Mouse (Mus musculus) CH12.LX (cell line): ENCODE data around the gene Tbc1d22a.

ENCODE experiments used
- CTCF ChIP-seq, 2 experiments: IDR thresholded peaks in 1 of 2; conservative IDR thresholded peaks in 1 of 2; 2 replicates each; pipeline ENCODE4 v1.5.1; 2011 to 2012; ENCODE audit warnings: low read depth in 2 of 2, low read length in 2 of 2, improper control_type of control experiment in 1 of 2, inconsistent platforms in 1 of 2, mild to moderate bottlenecking in 1 of 2, moderate library complexity in 1 of 2
- EP300 ChIP-seq: IDR thresholded peaks from 2 replicates; pipeline ENCODE4 v1.6.1; 2011; ENCODE audit warnings: low read length, improper control_type of control experiment
- MAZ ChIP-seq: IDR thresholded peaks from 2 replicates; pipeline ENCODE4 v1.6.1; 2012; ENCODE audit warnings: low read depth, mild to moderate bottlenecking, inconsistent platforms, low read length, improper control_type of control experiment, moderate library complexity
- POLR2A ChIP-seq: IDR thresholded peaks from 2 replicates; pipeline ENCODE4 v1.6.1; 2011; ENCODE audit warnings: low read depth, mild to moderate bottlenecking, improper control_type of control experiment, low read length
- TCF12 ChIP-seq: IDR thresholded peaks from 2 replicates; pipeline ENCODE4 v1.6.1; 2014; ENCODE audit warnings: low read depth, mild to moderate bottlenecking, inconsistent platforms, low read length, improper control_type of control experiment
- USF1 ChIP-seq: IDR thresholded peaks from 2 replicates; pipeline ENCODE4 v1.6.1; 2014; ENCODE audit warnings: low read depth, mild to moderate bottlenecking, inconsistent platforms, low read length, improper control_type of control experiment

- TF ChIP-seq USF1 (no peak), POLR2A (no peak), MAZ (no peak), CTCF (conservative IDR thresholded peaks at IDR 0.05 in 1 of 2, IDR thresholded peaks at IDR 0.05 in 1 of 2; ENCODE audit: low read depth in 2 of 2, low read length in 2 of 2) (peak in 1 of 2 experiments; percentile 4; a peak in 1 of 4 replicates), EP300 (no peak), TCF12 (no peak)
Observed at GRCm38 (mm10) chr15:86385436-86385835, 171.2 kb downstream of the Tbc1d22a start.
